Mouse (Mus musculus): ENCODE results near the gene Gm28308. TPM values are rescaled to one million over a fixed set of nuclear protein-coding genes. Genes with fewer than 3 reads are reported as not detected.

Gene Gm28308
- total and polyA plus RNA-seq, 3 experiments = not detected

- Histone ChIP-seq H3K79me2 (replicated peaks; ENCODE audit: control insufficient read depth, extremely low read depth, insufficient read depth, poor library complexity, severe bottlenecking) (no peaks in the 10 kb centered on the region), H3K4me1 (ENCODE audit: control insufficient read depth in 1 of 2, insufficient read depth in 2 of 2) (no peaks in the 10 kb centered on the region), H3K27me3 (replicated peaks) (no peaks in the 10 kb centered on the region), H3K36me3 (replicated peaks in 1 of 2; ENCODE audit: control insufficient read depth in 1 of 2, insufficient read depth in 1 of 2, low read length in 1 of 2) (peaks cover 3 to 21% of the 10 kb centered on the region in 2 experiments), H3K27ac (ENCODE audit: insufficient read depth, low read depth) (no peak overlapping the region), H3K4me2 (ENCODE audit: insufficient read depth, low read depth, poor library complexity, severe bottlenecking) (no peak overlapping the region), H3K9ac (ENCODE audit: insufficient read depth, low read depth) (no peak overlapping the region), H3K4me3 (replicated peaks in 1 of 3; ENCODE audit: low read depth in 2 of 3, low read length in 2 of 3, poor library complexity in 1 of 3) (no peak overlapping the region), H3K9me3 (replicated peaks; ENCODE audit: low read length) (peaks cover 9% of the 10 kb centered on the region)
- in situ Hi-C loops (cut with MboI; ENCODE audit: low pct_ligation_motif_present, low pct_unique_long_range_greater_than_20kb, low sequenced_read_pairs) (no loop called here), dilution Hi-C loops (cut with MboI; ENCODE audit: extremely low pct_ligation_motif_present, extremely low pct_unique_long_range_greater_than_20kb, low sequenced_read_pairs) (no loop called here)
- TF ChIP-seq RAD21 (IDR thresholded peaks at IDR 0.05; ENCODE audit: low read depth, low read length) (no peak), IRF4 (IDR thresholded peaks at IDR 0.05; ENCODE audit: low read depth, low read length) (no peak), ETS1 (conservative IDR thresholded peaks at IDR 0.05; ENCODE audit: low read depth, low read length) (no peak), SMC3 (IDR thresholded peaks at IDR 0.05; ENCODE audit: low read depth, low read length) (no peak), ZNF384 (IDR thresholded peaks at IDR 0.05; ENCODE audit: low read depth, low read length) (no peak), HCFC1 (IDR thresholded peaks at IDR 0.05; ENCODE audit: low read depth, low read length) (no peak), KAT2A (IDR thresholded peaks at IDR 0.05; ENCODE audit: insufficient replicate concordance, low read length) (no peak), CTCF (conservative IDR thresholded peaks at IDR 0.05 in 1 of 2, IDR thresholded peaks at IDR 0.05 in 1 of 2; ENCODE audit: low read depth in 2 of 2, low read length in 2 of 2) (no peak), MYC (IDR thresholded peaks at IDR 0.05; ENCODE audit: low read depth, low read length) (no peak), ZMIZ1 (IDR thresholded peaks at IDR 0.05; ENCODE audit: low read depth, low read length) (no peak), MAX (IDR thresholded peaks at IDR 0.05; ENCODE audit: low read length) (no peak), NELFE (IDR thresholded peaks at IDR 0.05; ENCODE audit: low read depth, low read length) (no peak), RCOR1 (conservative IDR thresholded peaks at IDR 0.05; ENCODE audit: low read depth, low read length) (no peak), POLR2A (IDR thresholded peaks at IDR 0.05; ENCODE audit: low read depth, low read length) (no peak), CHD2 (IDR thresholded peaks at IDR 0.05; ENCODE audit: low read length) (no peak), JUND (conservative IDR thresholded peaks at IDR 0.05; ENCODE audit: low read depth, low read length) (no peak), UBTF (IDR thresholded peaks at IDR 0.05; ENCODE audit: low read depth, low read length) (no peak), MXI1 (IDR thresholded peaks at IDR 0.05; ENCODE audit: low read depth, low read length) (no peak), CHD1 (IDR thresholded peaks at IDR 0.05; ENCODE audit: low read depth, low read length) (no peak), MAZ (IDR thresholded peaks at IDR 0.05; ENCODE audit: low read depth, low read length) (no peak)
- DNase-seq (ENCODE audit: extremely low read depth) = no peak
Measured at GRCm38 (mm10) chr6:52171331-52171730, 41.8 kb downstream of the Gm28308 start.

GRCm38 (mm10) chr6:52170898-52171223 is 42.3 kb downstream of the Gm28308 start:
- TF ChIP-seq MAX (IDR thresholded peaks at IDR 0.05; ENCODE audit: low read length) = no peak
- no peak for TF ChIP-seq NELFE (IDR thresholded peaks at IDR 0.05; ENCODE audit: low read depth, low read length)
- TF ChIP-seq E2F4 (IDR thresholded peaks at IDR 0.05; ENCODE audit: insufficient replicate concordance, low read depth, low read length) = no peak
- TF ChIP-seq GABPA (IDR thresholded peaks at IDR 0.05; ENCODE audit: insufficient replicate concordance, low read depth, low read length) = no peak
- no peak for TF ChIP-seq JUN (IDR thresholded peaks at IDR 0.05; ENCODE audit: insufficient read depth, low read depth, low read length)
- TF ChIP-seq IRF4 (IDR thresholded peaks at IDR 0.05; ENCODE audit: low read depth, low read length) = no peak
- no peak for TF ChIP-seq ELF1 (IDR thresholded peaks at IDR 0.05; ENCODE audit: low read depth, low read length)
- TF ChIP-seq TBP (conservative IDR thresholded peaks at IDR 0.05; ENCODE audit: low read depth, low read length) = no peak
- no peak for TF ChIP-seq ZNF384 (IDR thresholded peaks at IDR 0.05; ENCODE audit: low read depth, low read length)
- TF ChIP-seq POLR2AphosphoS2 (IDR thresholded peaks at IDR 0.05; ENCODE audit: low read depth, low read length) = no peak
- no peak for TF ChIP-seq EP300 (IDR thresholded peaks at IDR 0.05; ENCODE audit: low read length)
- TF ChIP-seq CHD2 (IDR thresholded peaks at IDR 0.05; ENCODE audit: low read length) = no peak
- no peak for TF ChIP-seq ZC3H11A (IDR thresholded peaks at IDR 0.05; ENCODE audit: low read depth, low read length)
- TF ChIP-seq SMC3 (IDR thresholded peaks at IDR 0.05; ENCODE audit: low read depth, low read length) = no peak
- TF ChIP-seq TCF12 (IDR thresholded peaks at IDR 0.05; ENCODE audit: low read depth, low read length) = no peak
- no peak for TF ChIP-seq RAD21 (IDR thresholded peaks at IDR 0.05; ENCODE audit: low read depth, low read length)
- no peak for TF ChIP-seq MEF2A (IDR thresholded peaks at IDR 0.05; ENCODE audit: borderline replicate concordance, low read depth, low read length)
- no peak for TF ChIP-seq BHLHE40 (IDR thresholded peaks at IDR 0.05; ENCODE audit: low read depth, low read length)
- Histone ChIP-seq H3K27ac (ENCODE audit: insufficient read depth, low read depth) (no peak overlapping the region), H3K4me3 (replicated peaks in 1 of 3; ENCODE audit: low read depth in 2 of 3, low read length in 2 of 3, poor library complexity in 1 of 3) (no peak overlapping the region), H3K9ac (ENCODE audit: insufficient read depth, low read depth) (no peak overlapping the region), H3K27me3 (replicated peaks) (no peaks in the 10 kb centered on the region), H3K9me3 (replicated peaks; ENCODE audit: low read length) (peaks cover 9% of the 10 kb centered on the region), H3K4me1 (ENCODE audit: control insufficient read depth in 1 of 2, insufficient read depth in 2 of 2) (no peaks in the 10 kb centered on the region), H3K4me2 (ENCODE audit: insufficient read depth, low read depth, poor library complexity, severe bottlenecking) (no peak overlapping the region), H3K79me2 (replicated peaks; ENCODE audit: control insufficient read depth, extremely low read depth, insufficient read depth, poor library complexity, severe bottlenecking) (no peaks in the 10 kb centered on the region), H3K36me3 (replicated peaks in 1 of 2; ENCODE audit: control insufficient read depth in 1 of 2, insufficient read depth in 1 of 2, low read length in 1 of 2) (peaks cover 3 to 23% of the 10 kb centered on the region in 2 experiments)
- in situ Hi-C loops (cut with MboI; ENCODE audit: low pct_ligation_motif_present, low pct_unique_long_range_greater_than_20kb, low sequenced_read_pairs) (no loop called here), dilution Hi-C loops (cut with MboI; ENCODE audit: extremely low pct_ligation_motif_present, extremely low pct_unique_long_range_greater_than_20kb, low sequenced_read_pairs) (no loop called here)
- DNase-seq (ENCODE audit: extremely low read depth) = no peak
